Mouse (Mus musculus): ENCODE measurements around the gene Spa17.

Gene Spa17

GRCm38 (mm10) chr9:37613182-37613910 lies at the start of gene Spa17:
Gene Spa17 (minus strand): TSS chr9:37613722.
- DNase-seq = peak; percentile 92

GRCm38 (mm10) chr9:37663210-37663609 lies 49.7 kb upstream of the Spa17 start:
- DNase-seq = no peak

- no peak for DNase-seq
These were observed 45.9 kb upstream of the Spa17 start for GRCm38 (mm10) chr9:37659413-37659812.

- peak; percentile 92 for DNase-seq
These were observed 43.5 kb upstream of the Spa17 start, which contains the start of gene Tbrg1 for GRCm38 (mm10) chr9:37656931-37657481. Gene Tbrg1 (minus strand): TSS chr9:37657312.

GRCm38 (mm10) chr9:37656439-37656881 lies 42.9 kb upstream of the Spa17 start:
- DNase-seq = no peak

GRCm38 (mm10) chr9:37655961-37656360 lies 42.4 kb upstream of the Spa17 start:
- no peak for DNase-seq

GRCm38 (mm10) chr9:37653836-37654235 lies 40.3 kb upstream of the Spa17 start:
- DNase-seq = no peak

- DNase-seq = no peak
These were observed 37.1 kb upstream of the Spa17 start for GRCm38 (mm10) chr9:37650639-37651038.

- peak; percentile 24 for DNase-seq
These were observed 32.7 kb upstream of the Spa17 start for GRCm38 (mm10) chr9:37646246-37646645.

GRCm38 (mm10) chr9:37638721-37639120 lies 25.2 kb upstream of the Spa17 start:
- peak; percentile 13 for DNase-seq

- peak; percentile 74 for DNase-seq
These were observed 23.4 kb upstream of the Spa17 start for GRCm38 (mm10) chr9:37636800-37637542.

- peak; percentile 66 for DNase-seq
These were observed 22.8 kb upstream of the Spa17 start for GRCm38 (mm10) chr9:37636335-37636734.

- no peak for DNase-seq
These were observed 20.7 kb upstream of the Spa17 start for GRCm38 (mm10) chr9:37634269-37634668.

GRCm38 (mm10) chr9:37632305-37632704 lies 18.8 kb upstream of the Spa17 start:
- DNase-seq = no peak

- no peak for DNase-seq
These were observed 16.4 kb upstream of the Spa17 start for GRCm38 (mm10) chr9:37629941-37630340.

GRCm38 (mm10) chr9:37628581-37628980 lies 15.1 kb upstream of the Spa17 start:
- no peak for DNase-seq

GRCm38 (mm10) chr9:37627263-37627662 lies 13.7 kb upstream of the Spa17 start:
- DNase-seq = no peak

- DNase-seq = peak; percentile 25
These were observed 12.6 kb upstream of the Spa17 start for GRCm38 (mm10) chr9:37626103-37626567.

GRCm38 (mm10) chr9:37625641-37626040 lies 12.1 kb upstream of the Spa17 start:
- DNase-seq = peak; percentile 32

GRCm38 (mm10) chr9:37625129-37625528 lies 11.6 kb upstream of the Spa17 start:
- DNase-seq = no peak

GRCm38 (mm10) chr9:37624502-37624901 lies 11.0 kb upstream of the Spa17 start:
- no peak for DNase-seq

GRCm38 (mm10) chr9:37623981-37624380 lies 10.5 kb upstream of the Spa17 start:
- DNase-seq = no peak

GRCm38 (mm10) chr9:37621290-37621689 lies 7.8 kb upstream of the Spa17 start:
- DNase-seq = no peak

- peak; percentile 49 for DNase-seq
These were observed 3.2 kb upstream of the Spa17 start for GRCm38 (mm10) chr9:37616770-37617169.
